Comparison of ENCODE assay signal across 23 mouse cellular contexts in genomic region chr13:34659507-34659906, GRCm38 (mm10). TPM values are rescaled to one million over a fixed set of nuclear protein-coding genes. Genes with fewer than 3 reads are reported as not detected.
DNase-seq lines count a peak whose midpoint lies in the region; ATAC-seq and TF ChIP-seq lines count a peak whose summit lies in the region.
"Had no signal": no experiment of that assay in that cellular context is flagged by ENCODE, and none has a peak within 500 bp of the region (broad histone marks: within the 10 kb centered on the region; RNA-seq: fewer than 3 reads in every experiment).

No protein-coding gene starts in this region.

- H3K9ac ChIP-seq in liver, embryonic 12.5 days, result no peak overlapping the region
- no peak overlapping the region for H3K9ac ChIP-seq in liver, embryonic 15.5 days
- H3K9ac ChIP-seq in stomach, postnatal 0 days (ENCODE audit: low read length), result no peak overlapping the region
- H3K9ac ChIP-seq: heart, embryonic 12.5 days; liver, embryonic 14.5 days; midbrain, embryonic 15.5 days; neural tube, embryonic 15.5 days had no signal

- H3K27ac ChIP-seq in liver, embryonic 12.5 days, result 0 out of 2 replicates have a peak overlapping the region, but pooled peaks have one; percentile 25
- H3K27ac ChIP-seq in liver, embryonic 15.5 days (replicated peaks), result peak overlapping the region; percentile 35; the same call in 1 of the 2 replicates
- no peak overlapping the region; the same call in 1 of the 2 replicates for H3K27ac ChIP-seq in stomach, postnatal 0 days (replicated peaks)
- H3K27ac ChIP-seq: hindbrain, embryonic 10.5 days; kidney, postnatal 0 days; liver, embryonic 14.5 days; midbrain, embryonic 15.5 days; neural tube, embryonic 15.5 days had no signal

- 29% methylated on average over 4 of the region's 4 CpGs for WGBS in liver, embryonic 12.5 days (ENCODE audit: insufficient replicate concordance)
- WGBS in liver, embryonic 15.5 days (ENCODE audit: insufficient replicate concordance), result 27% methylated on average over 4 of the region's 4 CpGs
- WGBS in stomach, postnatal 0 days, result 36% methylated on average over 4 of the region's 4 CpGs

- H3K4me1 ChIP-seq in liver, embryonic 12.5 days, result no peaks in the 10 kb centered on the region
- no peaks in the 10 kb centered on the region for H3K4me1 ChIP-seq in liver, embryonic 15.5 days (replicated peaks)
- H3K4me1 ChIP-seq in stomach, postnatal 0 days (replicated peaks; ENCODE audit: control insufficient read depth, insufficient read depth), result no peaks in the 10 kb centered on the region
- H3K4me1 ChIP-seq: heart, embryonic 12.5 days; midbrain, embryonic 15.5 days; neural tube, embryonic 15.5 days had no signal

- H3K4me2 ChIP-seq in liver, embryonic 12.5 days, result no peak overlapping the region
- H3K4me2 ChIP-seq in liver, embryonic 15.5 days, result no peak overlapping the region
- H3K4me2 ChIP-seq in stomach, postnatal 0 days (replicated peaks; ENCODE audit: low read depth), result no peak overlapping the region
- H3K4me2 ChIP-seq: heart, embryonic 12.5 days; midbrain, embryonic 15.5 days; neural tube, embryonic 15.5 days had no signal

- H3K36me3 ChIP-seq in liver, embryonic 12.5 days, result no peaks in the 10 kb centered on the region
- no peaks in the 10 kb centered on the region for H3K36me3 ChIP-seq in liver, embryonic 15.5 days (replicated peaks)
- no peaks in the 10 kb centered on the region for H3K36me3 ChIP-seq in stomach, postnatal 0 days (ENCODE audit: control insufficient read depth, insufficient read depth, low read length)
- H3K36me3 ChIP-seq: heart, embryonic 12.5 days; hindbrain, embryonic 10.5 days; midbrain, embryonic 15.5 days; neural tube, embryonic 15.5 days had no signal

- H3K4me3 ChIP-seq in liver, embryonic 12.5 days, result no peak overlapping the region
- no peak overlapping the region for H3K4me3 ChIP-seq in liver, embryonic 15.5 days (replicated peaks)
- H3K4me3 ChIP-seq in stomach, postnatal 0 days (ENCODE audit: low read depth, low read length), result no peak overlapping the region
- H3K4me3 ChIP-seq: heart, embryonic 12.5 days; hindbrain, embryonic 10.5 days; midbrain, embryonic 15.5 days; neural tube, embryonic 15.5 days had no signal

- no peak for ATAC-seq in liver, embryonic 12.5 days
- peak; percentile 49; the same call in 1 of the 2 replicates for ATAC-seq in liver, embryonic 15.5 days (ENCODE audit: insufficient read depth)
- ATAC-seq in stomach, postnatal 0 days (ENCODE audit: low FRiP score, low TSS enrichment), result peak; percentile 90
- ATAC-seq: forebrain, embryonic 14.5 days; hindbrain, embryonic 16.5 days; midbrain, embryonic 15.5 days had no signal

- H3K27me3 ChIP-seq in liver, embryonic 12.5 days (replicated peaks), result peaks cover 17% of the 10 kb centered on the region
- H3K27me3 ChIP-seq in liver, embryonic 15.5 days, result peaks cover 10% of the 10 kb centered on the region
- H3K27me3 ChIP-seq in stomach, postnatal 0 days (ENCODE audit: control insufficient read depth, insufficient read depth, low read length), result no peaks in the 10 kb centered on the region
- H3K27me3 ChIP-seq: heart, embryonic 12.5 days had no signal

- H3K9me3 ChIP-seq in liver, embryonic 12.5 days (replicated peaks), result no peaks in the 10 kb centered on the region
- no peaks in the 10 kb centered on the region for H3K9me3 ChIP-seq in liver, embryonic 15.5 days (replicated peaks)
- H3K9me3 ChIP-seq in stomach, postnatal 0 days (ENCODE audit: control insufficient read depth, low read length), result no peaks in the 10 kb centered on the region
- H3K9me3 ChIP-seq: heart, embryonic 12.5 days; hindbrain, embryonic 10.5 days; midbrain, embryonic 15.5 days; neural tube, embryonic 15.5 days had no signal

- DNase-seq in liver (no peak), NIH3T3 (ENCODE audit: low read depth) (peak; percentile 57)
- DNase-seq in stomach, postnatal 0 days (ENCODE audit: low spot score), result peak; percentile 50
- no peak for DNase-seq in c-Kit-positive CD71-positive TER-119-positive erythroid progenitor cells, embryonic 14.5 days (ENCODE audit: low spot score)
- no peak for DNase-seq in frontal cortex, postnatal 10 days (ENCODE audit: low spot score in 2 of 2)
- DNase-seq: adrenal gland, postnatal 14 days; cerebellum, adult 8-10 months; cerebellum, postnatal 36 days; gastrocnemius, postnatal 10 days; heart, postnatal 10 days; kidney, adult 11 months; lung, postnatal 36 days; thymus, postnatal 14 days had no signal

- TF ChIP-seq CTCF in stomach, postnatal 0 days (IDR thresholded peaks at IDR 0.05; ENCODE audit: low read depth), result no peak

- no peak for TF ChIP-seq EP300 in stomach, postnatal 0 days (optimal IDR thresholded peaks at IDR 0.05)

RNA-seq across cellular contexts. Expression of gene Pxdc1, which starts 6.2 kb away (rescaled TPM):
- polyA plus RNA-seq in liver, embryonic 12.5 days (2016; fragmentation: Nextera tagmentation; extraction: Ambion mirVana), result 10.6 and 12.8 TPM in 2 replicates
- polyA plus RNA-seq in liver, embryonic 15.5 days (2015; fragmentation: Nextera tagmentation; extraction: Ambion mirVana), result 13.9 and 15.0 TPM in 2 replicates
- 13.8 and 14.4 TPM in 2 replicates for polyA plus RNA-seq in stomach, postnatal 0 days (2015; fragmentation: Nextera tagmentation; extraction: Ambion mirVana)

Comparison
In these comparisons a context has a peak if more than half of its experiments do, and no peak if none do; other contexts are left out.
1. DNase-seq: peak in NIH3T3 (single experiment) and stomach, postnatal 0 days (single experiment); none in liver (single experiment), c-Kit-positive CD71-positive TER-119-positive erythroid progenitor cells, embryonic 14.5 days (single experiment) and frontal cortex, postnatal 10 days (0 of 2).